Mouse (Mus musculus) kidney, adult 2 months (tissue): ENCODE results near the gene Utp4. TPM values are rescaled to one million over a fixed set of nuclear protein-coding genes. Genes with fewer than 3 reads are reported as not detected.

Source experiments
- DNase-seq: peaks from one replicate; pipeline ENCODE4 v3.0.0; 2021
- H3K27ac ChIP-seq: fragments of 200-500 bp; 2 replicates; pipeline ENCODE4 v1.5.1; 2012; ENCODE audit warnings: low read depth, low read length, control low read depth, inconsistent platforms; ENCODE audit not compliant: insufficient read depth
- H3K27me3 ChIP-seq: fragments of 200-500 bp; replicated peaks from 2 replicates; pipeline ENCODE4 v1.6.1; 2012; ENCODE audit warnings: mild to moderate bottlenecking, moderate library complexity, low read length, inconsistent platforms; ENCODE audit not compliant: control insufficient read depth, insufficient read depth
- H3K36me3 ChIP-seq: fragments of 200-500 bp; 2 replicates; pipeline ENCODE4 v1.6.1; 2012; ENCODE audit warnings: mild to moderate bottlenecking, moderate library complexity, low read length, inconsistent platforms; ENCODE audit not compliant: control insufficient read depth, insufficient read depth
- H3K4me1 ChIP-seq: fragments of 200-500 bp; 2 replicates; pipeline ENCODE4 v1.6.1; 2011; ENCODE audit warnings: low read length; ENCODE audit not compliant: control insufficient read depth, insufficient read depth
- H3K4me3 ChIP-seq: fragments of 200-500 bp; 2 replicates; pipeline ENCODE4 v1.5.1; 2011; ENCODE audit warnings: mild to moderate bottlenecking, low read depth, low read length, control low read depth; ENCODE audit not compliant: insufficient read depth
- CTCF ChIP-seq: fragments of 200-500 bp; conservative IDR thresholded peaks from 2 replicates; pipeline ENCODE4 v1.5.1; 2011; ENCODE audit warnings: low read depth, mild to moderate bottlenecking, control low read depth, low read length, moderate library complexity, mixed read lengths; ENCODE audit not compliant: insufficient read depth, insufficient read length
- POLR2A ChIP-seq: fragments of 200-500 bp; IDR thresholded peaks from one replicate; pipeline ENCODE4 v1.6.1; 2011; ENCODE audit warnings: low read depth, low read length, control low read depth
- WGBS: fragments of 180-500 bp; shearing (Covaris S2); methylation state at CpG from one replicate; pipeline ENCODE4 v1.1.7; 2018; 5-methylcytosine and 5-hydroxymethylcytosine counted together
- polyA plus RNA-seq: library from polyadenylated mRNA; depleted of rRNA; stranded (reverse); fragments of >200 nt; gene quantifications from 2 replicates; pipeline ENCODE4 v1.2.3, GENCODE M21; 2012

Utp4 gene
- polyA plus RNA-seq, 1 experiment, result 24.1 TPM

GRCm38 (mm10) chr8:106906635-106907034 is 13.2 kb downstream of the Utp4 start:
- no peak for DNase-seq
- 96% methylated on average over 6 of the region's 6 CpGs for WGBS

DNA sequence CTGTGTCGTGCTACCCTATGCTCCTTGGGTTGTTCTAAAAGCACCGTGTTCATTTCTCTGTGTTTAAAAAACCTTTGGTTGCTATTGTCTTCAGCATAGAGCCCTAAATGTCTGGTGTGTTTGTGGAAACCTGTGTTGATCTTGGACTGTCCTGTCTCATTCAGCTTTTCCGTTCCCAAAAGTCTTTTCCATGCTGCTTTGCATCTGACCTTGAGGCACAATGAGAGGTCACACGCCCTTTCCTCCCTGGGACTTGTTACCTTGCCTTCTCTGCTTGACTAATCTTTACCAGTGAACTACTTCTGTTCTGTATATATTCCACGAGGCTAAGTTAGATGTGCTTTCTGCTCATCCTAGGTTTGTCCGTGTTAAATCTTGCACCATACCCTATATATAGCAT is 14.0 kb downstream of the Utp4 start:
- WGBS, result 72% methylated on average over 6 of the region's 6 CpGs
- DNase-seq, result no peak
- Histone ChIP-seq H3K4me3 (no peak overlapping the region), H3K36me3 (peaks cover 2% of the 10 kb centered on the region; the same call in 1 of the 2 replicates), H3K4me1 (peaks cover 4% of the 10 kb centered on the region; the same call in 1 of the 2 replicates), H3K27ac (no peak overlapping the region), H3K27me3 (no peaks in the 10 kb centered on the region)
- no peak for TF ChIP-seq CTCF
- no peak for TF ChIP-seq POLR2A

More at GRCm38 (mm10) chr8:106906635-106907034, 13.2 kb downstream of the Utp4 start:
- Histone ChIP-seq H3K4me3 (no peak overlapping the region), H3K4me1 (peaks cover 7% of the 10 kb centered on the region; the same call in 1 of the 2 replicates), H3K27ac (no peak overlapping the region), H3K36me3 (peaks cover 2% of the 10 kb centered on the region; the same call in 1 of the 2 replicates), H3K27me3 (no peaks in the 10 kb centered on the region)
- TF ChIP-seq CTCF (no peak), POLR2A (no peak)

DNA sequence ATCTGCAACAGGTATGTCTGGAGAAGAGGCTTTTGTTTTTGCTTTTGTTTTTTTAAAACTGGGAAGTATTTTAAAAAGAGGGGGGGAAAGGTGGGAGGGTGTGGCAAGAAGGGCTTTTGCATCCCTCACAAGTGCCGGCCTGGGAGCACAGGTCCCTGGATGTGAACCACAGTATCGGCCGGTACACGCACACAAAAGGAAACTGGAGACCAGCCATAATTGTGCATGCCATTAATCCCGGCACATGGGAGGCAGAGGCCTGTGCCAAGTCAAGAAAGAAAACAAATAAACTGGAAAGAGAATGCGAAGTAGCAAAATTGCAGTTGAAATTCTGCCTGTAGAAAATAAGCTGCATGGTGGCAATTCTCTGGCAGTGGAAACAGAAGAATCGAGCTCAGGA is 14.9 kb downstream of the Utp4 start:
- WGBS, result 45% methylated on average over 7 of the region's 7 CpGs
- Histone ChIP-seq H3K4me1 (peaks cover 4% of the 10 kb centered on the region; the same call in 1 of the 2 replicates), H3K4me3 (no peak overlapping the region), H3K27ac (no peak overlapping the region), H3K36me3 (peaks cover 2% of the 10 kb centered on the region; the same call in 1 of the 2 replicates), H3K27me3 (no peaks in the 10 kb centered on the region)
- DNase-seq, result no peak
- TF ChIP-seq CTCF, result no peak

DNA sequence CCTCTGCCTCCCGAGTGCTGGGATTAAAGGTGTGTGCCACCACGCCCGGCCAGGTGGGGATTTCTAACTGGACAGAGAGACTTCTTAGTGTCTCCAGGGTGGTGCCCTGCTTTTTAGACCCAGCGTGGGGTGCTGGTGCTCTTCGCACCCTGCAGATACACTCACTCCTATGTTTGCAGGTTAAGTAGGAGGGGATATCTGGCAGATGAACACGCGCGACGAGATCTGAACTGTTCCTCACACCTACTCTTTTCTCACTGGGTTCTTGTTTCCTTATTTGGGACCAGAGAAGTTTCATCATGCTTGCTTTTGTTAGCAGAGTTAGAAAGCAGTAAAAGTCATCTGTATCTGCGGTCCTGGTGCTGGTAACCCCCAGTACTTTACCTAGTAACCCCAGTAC is 20.2 kb downstream of the Utp4 start:
- H3K27ac ChIP-seq, result no peak overlapping the region
- TF ChIP-seq CTCF, result no peak
- no peak for TF ChIP-seq POLR2A
- DNase-seq, result no peak
- H3K27me3 ChIP-seq, result no peaks in the 10 kb centered on the region
- WGBS, result 97% methylated on average over 10 of the region's 10 CpGs
- no peak overlapping the region for H3K4me3 ChIP-seq
- H3K36me3 ChIP-seq, result peaks cover 9% of the 10 kb centered on the region
- H3K4me1 ChIP-seq, result no peaks in the 10 kb centered on the region

DNA sequence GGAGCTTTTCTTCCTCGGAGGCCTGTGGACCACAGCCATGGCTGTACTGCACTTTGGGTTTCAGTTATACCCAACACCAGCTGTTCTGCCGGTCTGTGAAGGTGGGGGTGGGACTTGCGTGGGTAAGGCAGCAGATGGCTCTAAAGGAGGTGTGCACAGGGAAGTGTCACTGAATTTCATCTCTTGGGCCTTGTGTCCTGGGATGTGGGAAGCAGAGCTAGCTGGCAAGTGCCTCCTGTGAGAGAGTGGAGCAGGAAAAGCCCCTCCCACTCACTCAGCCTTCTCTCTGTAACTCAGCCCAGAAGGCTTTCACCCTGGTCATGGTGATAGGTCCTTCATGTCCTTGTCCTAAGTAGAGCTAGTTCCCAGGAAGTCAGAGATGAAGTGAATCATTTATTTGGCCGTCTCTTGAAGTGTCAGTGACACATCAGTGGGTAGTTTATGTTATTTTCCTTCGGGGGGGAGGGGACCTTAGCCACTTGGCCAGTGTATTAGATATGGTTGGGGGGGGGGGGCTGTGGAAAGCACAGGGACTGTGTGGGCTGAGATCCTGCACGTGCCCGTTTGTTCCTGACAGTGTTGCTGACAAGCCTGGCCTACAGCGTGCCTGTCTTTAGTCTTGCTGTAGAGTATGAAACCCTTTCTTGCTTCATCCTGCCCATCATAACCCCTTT is 26.4 kb downstream of the Utp4 start:
- no peaks in the 10 kb centered on the region for H3K27me3 ChIP-seq
- H3K4me1 ChIP-seq, result peaks cover 5% of the 10 kb centered on the region; the same call in 1 of the 2 replicates
- peaks cover 7% of the 10 kb centered on the region for H3K36me3 ChIP-seq
- no peak for TF ChIP-seq POLR2A
- no peak for TF ChIP-seq CTCF
- WGBS, result 90% methylated on average over 8 of the region's 8 CpGs
- H3K4me3 ChIP-seq, result no peak overlapping the region
- no peak for DNase-seq
- H3K27ac ChIP-seq, result no peak overlapping the region

GRCm38 (mm10) chr8:106920395-106920741 is 26.9 kb downstream of the Utp4 start:
- WGBS, result 98% methylated on average over 5 of the region's 5 CpGs
- Histone ChIP-seq H3K4me3 (no peak overlapping the region), H3K4me1 (peaks cover 6% of the 10 kb centered on the region; the same call in 1 of the 2 replicates), H3K36me3 (peaks cover 7% of the 10 kb centered on the region), H3K27me3 (no peaks in the 10 kb centered on the region), H3K27ac (no peak overlapping the region)
- no peak for DNase-seq
- TF ChIP-seq POLR2A (no peak), CTCF (no peak)

DNA sequence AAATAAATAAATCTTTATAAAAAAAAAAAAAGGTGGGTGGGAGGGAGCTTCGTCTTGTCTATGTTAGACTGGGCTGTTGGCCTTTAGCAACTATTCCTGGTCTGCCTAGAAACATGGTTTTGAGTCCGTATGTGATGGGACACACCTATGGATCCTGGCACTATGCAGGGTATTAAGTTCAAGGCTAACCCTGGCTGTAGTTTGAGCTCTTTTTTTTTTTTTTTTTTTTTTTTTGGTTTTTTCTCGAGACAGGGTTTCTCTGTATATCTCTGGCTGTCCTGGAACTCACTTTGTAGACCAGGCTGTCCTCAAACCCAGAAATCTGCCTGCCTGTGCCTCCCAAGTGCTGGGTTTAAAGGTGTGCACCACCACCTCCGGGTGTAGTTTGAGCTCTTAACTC is 30.6 kb downstream of the Utp4 start:
- 83% methylated on average over 4 of the region's 4 CpGs for WGBS
- no peak for DNase-seq
- Histone ChIP-seq H3K36me3 (peaks cover 2% of the 10 kb centered on the region; the same call in 1 of the 2 replicates), H3K4me3 (no peak overlapping the region), H3K27me3 (no peaks in the 10 kb centered on the region), H3K27ac (no peak overlapping the region), H3K4me1 (peaks cover 6% of the 10 kb centered on the region; the same call in 1 of the 2 replicates)
- TF ChIP-seq CTCF (no peak), POLR2A (no peak)
